8 mouse cellular contexts compared by ENCODE assay signal in genomic region chr13:45530754-45531153, GRCm38 (mm10). TPM values are rescaled to one million over a fixed set of nuclear protein-coding genes. Genes with fewer than 3 reads are reported as not detected.
A peak's percentile ranks its signal among the peaks of the same experiment; 100 is the strongest.
DNase-seq lines count a peak whose midpoint lies in the region; ATAC-seq lines count a peak whose summit lies in the region.

No protein-coding gene starts in this region.

- no peaks in the 10 kb centered on the region for H3K27me3 ChIP-seq in liver, embryonic 16.5 days (ENCODE audit: control insufficient read depth, insufficient read depth, low read depth, low read length)

- no peak overlapping the region for H3K4me2 ChIP-seq in liver, embryonic 16.5 days (ENCODE audit: low read depth, low read length)

- H3K9me3 ChIP-seq in liver, embryonic 16.5 days (replicated peaks; ENCODE audit: control insufficient read depth, low read length), result no peaks in the 10 kb centered on the region

- peak; percentile 86 for ATAC-seq in frontal cortex, adult (ENCODE audit: low TSS enrichment)
- no peak for ATAC-seq in liver, embryonic 16.5 days (ENCODE audit: low read depth)

- no peak overlapping the region for H3K4me3 ChIP-seq in liver, embryonic 16.5 days (ENCODE audit: low read depth, low read length)

- peak overlapping the region; percentile 25; the same call in 1 of the 2 replicates for H3K27ac ChIP-seq in liver, embryonic 16.5 days (ENCODE audit: low read length)

- 35% methylated on average over 6 of the region's 6 CpGs for WGBS in liver, embryonic 16.5 days (ENCODE audit: insufficient replicate concordance)

- H3K4me1 ChIP-seq in liver, embryonic 16.5 days (ENCODE audit: control insufficient read depth, low read depth, low read length), result peaks cover 59% of the 10 kb centered on the region

- DNase-seq in frontal cortex, postnatal 14 days (ENCODE audit: low spot score in 2 of 2), result no peak
- peak; percentile 77 for DNase-seq in right cerebral cortex, adult 18-20 months
- DNase-seq in right cerebral cortex, postnatal 14 days, result no peak
- no peak for DNase-seq in thymus, postnatal 25 days
- no peak for DNase-seq in thymus, postnatal 4 days
- DNase-seq in urinary bladder, adult 2 months (ENCODE audit: low spot score), result no peak

- peaks cover 58% of the 10 kb centered on the region for H3K36me3 ChIP-seq in liver, embryonic 16.5 days (ENCODE audit: control insufficient read depth, insufficient read depth)

- 0 out of 2 replicates have a peak overlapping the region, but pooled peaks have one; percentile 3 for H3K9ac ChIP-seq in liver, embryonic 16.5 days (ENCODE audit: low read depth, low read length)

RNA-seq across cellular contexts. Expression of gene Gmpr, which starts 23.5 kb away (rescaled TPM):
- 212 and 220 TPM in 2 replicates for polyA plus RNA-seq in liver, embryonic 16.5 days (2015; fragmentation: Nextera tagmentation; extraction: Ambion mirVana)
- polyA plus RNA-seq in urinary bladder, adult 2 months (2012; rRNA removed), result 77.6 and 80.5 TPM in 2 replicates
